Mouse (Mus musculus) ovary, postnatal 10 days (tissue): ENCODE results near the gene Meig1.
A peak's percentile ranks its signal among the peaks of the same experiment; 100 is the strongest.
"Not testable (repeated sequence)": the region's sequence is repeated elsewhere in the genome, so short reads cannot be mapped to it uniquely, and the experiment has no call there.

Experiments used
- DNase-seq: peaks from one replicate; pipeline ENCODE4 v3.0.0; 2022; ENCODE audit warnings: low spot score

Meig1 gene

GRCm38 (mm10) chr2:3422548-3422947 lies at the start of gene Meig1:
Meig1 (minus strand) TSS chr2:3422648.
- DNase-seq = no peak

- no peak for DNase-seq
Measured at GRCm38 (mm10) chr2:3456590-3456989, 34.1 kb upstream of the Meig1 start.

- DNase-seq = no peak
Measured at GRCm38 (mm10) chr2:3453096-3453495, 30.6 kb upstream of the Meig1 start.

- DNase-seq = no peak
Measured at GRCm38 (mm10) chr2:3449431-3449830, 27.0 kb upstream of the Meig1 start.

DNA sequence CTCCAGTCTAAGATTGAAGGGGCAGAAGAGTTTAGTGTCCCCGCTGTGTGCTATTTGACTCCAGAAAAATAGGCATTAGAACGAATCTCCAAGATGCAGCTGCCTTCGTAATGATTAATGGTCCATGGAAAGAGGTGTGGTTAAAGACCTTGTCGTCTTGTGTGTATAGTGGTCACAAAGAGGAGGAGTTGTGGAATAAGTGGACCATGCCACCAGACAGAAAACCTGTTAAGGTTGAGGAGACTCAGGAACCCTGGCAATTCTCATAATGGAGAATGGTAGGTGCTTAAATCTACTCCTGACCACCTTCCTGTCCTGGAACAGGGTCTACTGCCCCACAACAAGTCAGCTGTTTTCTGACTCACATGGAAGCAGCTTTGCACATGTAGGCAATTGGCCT lies 23.5 kb upstream of the Meig1 start:
- no peak for DNase-seq

DNA sequence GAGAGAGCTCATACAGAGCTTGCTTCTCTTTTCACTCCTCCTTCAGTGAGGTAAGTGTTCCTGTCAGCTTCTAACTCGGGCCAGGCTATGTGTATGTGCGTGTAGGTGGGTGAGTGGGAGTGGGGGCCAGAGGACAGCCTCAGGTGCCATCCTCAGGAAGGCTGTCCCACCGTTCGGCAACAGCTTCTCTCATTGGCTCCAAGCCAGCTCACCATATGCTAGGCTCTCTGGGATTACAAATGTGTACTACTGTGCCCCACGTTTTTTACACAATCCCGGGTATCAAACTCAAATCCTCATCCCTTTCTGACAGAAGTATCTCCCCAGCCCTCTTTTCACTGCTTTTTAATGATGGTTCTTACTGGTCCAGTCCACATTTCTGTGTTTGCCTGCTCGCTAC lies 21.8 kb upstream of the Meig1 start:
- DNase-seq = no peak

- no peak for DNase-seq
Measured at GRCm38 (mm10) chr2:3437956-3438355, 15.5 kb upstream of the Meig1 start.

DNA sequence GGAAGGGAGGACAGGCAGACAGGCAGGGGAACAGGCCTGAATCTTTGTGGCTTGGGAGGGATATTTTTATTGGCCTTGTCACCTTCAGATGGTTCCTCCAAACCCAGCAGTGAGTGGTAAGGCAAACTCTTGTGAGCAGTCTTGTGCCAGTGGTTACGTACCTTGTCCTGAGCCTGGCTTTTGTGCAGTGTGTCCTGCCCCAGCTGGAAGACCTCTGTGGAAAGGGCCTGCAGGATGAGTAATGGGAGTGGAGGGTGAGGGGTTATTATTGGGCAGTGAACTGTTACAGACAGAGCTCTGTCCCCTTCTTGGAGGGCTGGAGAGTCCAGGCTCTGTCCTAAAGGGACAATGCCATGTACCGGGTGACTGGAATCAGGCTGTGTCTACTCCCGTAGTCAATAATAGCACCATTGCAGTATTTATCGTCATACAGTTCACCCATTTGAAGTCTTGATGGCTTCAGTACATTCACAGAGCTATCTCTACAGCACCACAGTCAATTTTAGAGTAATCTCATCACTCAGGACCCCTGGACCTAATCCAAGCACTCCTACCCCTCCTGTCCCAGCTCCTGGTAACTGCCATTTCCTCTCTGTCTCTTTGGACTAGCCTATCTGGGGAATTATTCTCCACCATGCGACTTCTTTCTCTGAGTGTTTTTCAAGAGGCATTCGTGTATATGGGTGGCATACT lies 13.1 kb upstream of the Meig1 start:
- no peak for DNase-seq

DNA sequence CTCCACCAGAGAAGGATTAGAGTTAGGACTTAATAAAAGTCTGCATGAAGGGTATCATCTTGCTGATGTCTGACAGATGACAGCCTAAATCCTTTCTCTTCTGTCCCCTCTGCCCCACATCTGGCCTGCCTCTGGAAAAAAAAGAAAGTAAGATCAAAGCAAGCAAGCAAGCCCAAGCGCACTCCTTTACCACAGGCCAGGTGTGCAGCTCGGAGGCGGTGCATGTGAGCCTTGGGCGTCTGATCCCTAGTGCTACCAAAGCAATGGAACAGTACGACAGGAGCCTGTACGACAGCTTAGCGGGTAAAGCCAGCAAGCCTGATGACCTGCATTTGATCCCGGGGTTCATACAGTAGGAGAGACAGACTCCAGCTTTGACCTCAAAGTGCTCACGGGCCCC lies 8.5 kb upstream of the Meig1 start:
- no peak for DNase-seq

DNA sequence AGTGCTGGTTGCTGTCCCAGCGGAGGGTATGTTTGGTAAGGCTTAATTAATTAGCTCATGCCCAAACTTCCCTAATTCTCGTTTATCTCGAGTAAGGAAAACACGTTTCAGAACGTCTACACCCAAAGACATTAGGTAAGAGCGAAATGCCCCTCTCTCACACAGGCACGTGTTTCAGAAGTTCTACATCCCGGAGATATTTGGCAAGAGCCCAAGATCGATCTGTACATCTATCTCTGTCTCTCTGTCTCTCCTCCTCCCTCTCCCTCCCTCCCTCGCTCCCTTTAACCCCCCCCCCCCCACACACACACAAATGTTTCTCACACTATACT lies 2.1 kb upstream of the Meig1 start:
- no peak for DNase-seq

- DNase-seq = peak; percentile 49
Measured at GRCm38 (mm10) chr2:3423841-3424578, 1.6 kb upstream of the Meig1 start, which contains the start of gene Dclre1c. Dclre1c (plus strand) TSS chr2:3424131.

- DNase-seq = no peak
Measured at GRCm38 (mm10) chr2:3420157-3420556, 2.3 kb downstream of the Meig1 start.

- peak; percentile 84 for DNase-seq
Measured at GRCm38 (mm10) chr2:3418883-3419431, 3.5 kb downstream of the Meig1 start.

- DNase-seq = no peak
Measured at GRCm38 (mm10) chr2:3415676-3416075, 6.8 kb downstream of the Meig1 start.

DNA sequence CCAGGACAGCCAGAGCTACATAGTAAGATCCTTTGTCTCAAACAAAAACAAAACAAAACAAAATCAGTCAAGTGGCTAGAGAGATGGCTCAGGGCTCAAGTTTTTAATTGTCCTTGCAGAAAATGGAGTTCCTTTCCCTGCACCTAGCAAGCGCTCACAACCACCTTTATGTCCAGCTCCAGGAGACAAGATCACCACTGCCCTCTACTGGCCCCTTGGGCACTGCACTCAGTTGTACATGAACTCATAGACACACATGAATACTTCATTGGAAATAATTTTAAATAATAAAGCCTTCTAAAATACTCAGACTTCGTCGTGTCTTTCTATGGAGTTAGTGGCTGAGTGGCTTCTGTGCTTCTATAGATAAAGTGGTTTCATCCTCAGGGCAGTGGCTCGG lies 8.2 kb downstream of the Meig1 start:
- peak; percentile 14 for DNase-seq

DNA sequence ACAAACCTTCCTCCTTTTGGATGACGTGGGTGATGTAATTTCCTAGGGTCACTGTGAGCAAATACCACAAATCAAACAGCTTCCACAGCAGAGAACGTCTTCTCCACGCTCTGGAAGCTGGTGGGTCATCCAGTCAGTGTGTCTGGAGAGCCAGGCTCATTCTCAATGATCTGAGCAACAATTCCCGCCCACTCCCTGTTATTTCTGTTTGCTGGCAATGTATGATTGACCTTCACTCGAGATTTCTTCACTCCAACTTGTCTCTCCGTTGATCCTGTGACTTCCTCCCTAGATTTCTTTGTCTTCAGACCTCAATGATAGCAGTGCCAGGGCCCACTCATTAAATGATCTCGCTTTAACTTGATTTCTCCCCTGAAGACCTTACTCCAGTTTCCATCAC lies 14.7 kb downstream of the Meig1 start:
- no peak for DNase-seq

DNA sequence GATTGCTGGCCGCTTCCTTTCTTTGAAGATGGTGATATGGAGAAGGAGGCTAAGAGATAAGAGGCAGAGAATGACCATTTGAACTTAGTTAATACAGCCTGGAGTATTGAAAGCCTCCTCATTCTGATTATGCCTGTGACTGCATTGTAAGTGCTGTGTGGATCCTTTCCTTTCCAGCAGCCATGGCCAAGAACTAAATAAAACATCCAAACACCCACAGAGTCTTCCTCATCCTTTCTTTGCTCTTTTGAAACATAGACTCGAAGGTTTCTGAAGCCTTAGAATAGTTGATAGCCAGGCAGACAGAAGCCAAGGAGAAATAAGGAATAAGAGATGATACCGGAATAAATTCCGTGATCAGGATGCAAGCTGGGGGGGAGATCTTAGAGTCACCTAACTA lies 16.5 kb downstream of the Meig1 start:
- no peak for DNase-seq

DNA sequence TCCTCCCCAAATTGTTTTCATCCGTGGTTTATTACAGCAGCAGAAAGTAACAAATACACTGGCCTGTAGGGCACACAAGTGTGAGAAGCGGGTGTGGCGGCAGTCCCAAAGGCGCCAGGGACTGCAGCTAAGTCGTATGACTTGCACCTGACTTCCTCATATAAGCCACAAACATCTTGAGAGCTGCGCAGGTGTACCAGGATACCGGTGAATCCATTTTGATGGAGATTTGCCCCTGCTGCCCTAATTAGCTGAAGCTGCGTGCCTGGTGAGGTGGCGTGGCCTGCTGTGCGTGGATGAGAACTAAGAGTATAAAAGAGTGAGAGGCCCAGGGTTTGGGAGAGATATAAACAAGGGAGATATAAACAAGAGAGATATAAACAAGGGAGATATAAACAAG lies 25.3 kb downstream of the Meig1 start, which contains the start of gene Olah:
Gene Olah (minus strand): TSS at position 101 of the 400 bp plus-strand sequence.
- DNase-seq = not testable (repeated sequence)

DNA sequence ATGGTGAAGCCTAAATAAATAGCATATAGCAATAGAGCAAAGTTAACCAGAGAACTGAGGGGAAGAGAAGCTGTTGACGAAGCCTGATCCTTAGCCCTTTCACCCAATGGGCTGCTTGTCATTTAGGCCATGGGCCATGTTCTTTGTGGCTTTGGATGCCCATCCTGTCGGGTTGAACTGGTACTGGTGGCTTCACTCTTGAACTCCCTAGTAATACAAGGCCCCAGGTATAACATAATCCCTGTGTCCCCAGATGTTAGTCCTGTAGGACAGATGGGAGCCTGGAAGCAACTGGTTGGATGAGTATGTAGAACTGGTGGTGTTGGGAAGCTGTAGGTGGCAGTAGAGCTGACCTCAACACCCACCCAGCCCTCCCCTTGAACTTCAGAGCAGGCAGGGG lies 30.5 kb downstream of the Meig1 start:
- DNase-seq = no peak

GRCm38 (mm10) chr2:3387105-3387860 lies 35.2 kb downstream of the Meig1 start:
- DNase-seq = no peak

DNA sequence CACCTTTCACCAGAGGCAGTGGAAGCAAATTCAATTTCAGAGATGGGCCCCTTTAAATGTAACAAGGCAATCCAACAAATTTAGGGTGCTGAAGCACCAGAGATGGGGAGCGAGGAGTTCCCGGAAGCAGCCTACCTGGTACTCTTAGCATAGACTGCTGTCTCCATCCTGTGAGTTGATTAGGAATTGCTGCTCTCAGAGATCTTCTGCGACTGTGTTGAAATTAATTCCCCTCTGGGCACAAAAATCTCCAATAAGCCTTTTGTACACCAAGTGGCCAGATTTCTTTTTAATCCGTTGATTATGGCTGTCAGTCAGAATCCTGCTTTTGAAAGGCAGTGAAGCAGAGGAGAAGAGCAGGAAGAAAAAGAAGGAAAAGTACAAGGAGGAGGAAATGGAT lies 57.3 kb downstream of the Meig1 start:
- DNase-seq = no peak

DNA sequence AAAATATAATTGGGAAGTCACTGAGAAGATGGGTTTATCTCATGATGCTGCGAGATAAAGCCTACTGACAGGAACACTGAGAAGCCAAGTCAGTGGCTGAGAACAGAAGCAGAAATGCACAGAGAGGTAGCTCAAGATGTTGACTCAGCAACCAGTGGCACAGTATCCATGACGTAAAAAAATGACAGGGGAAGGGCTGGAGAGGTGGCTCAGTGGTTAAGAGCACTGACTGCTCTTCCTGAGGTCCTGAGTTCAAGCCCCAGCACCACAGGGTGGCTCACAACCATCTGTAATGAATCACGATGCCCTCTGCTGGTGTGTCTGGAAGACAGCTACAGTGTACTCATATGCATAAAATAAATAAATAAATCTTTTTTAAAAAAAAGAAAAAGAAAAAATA lies 61.4 kb downstream of the Meig1 start:
- no peak for DNase-seq
